24 mouse cellular contexts compared by ENCODE assay signal in genomic region chr17:35537421-35537820, GRCm38 (mm10). TPM values are rescaled to one million over a fixed set of nuclear protein-coding genes. Genes with fewer than 3 reads are reported as not detected.
DNase-seq lines count a peak whose midpoint lies in the region.
"Had no signal": no experiment of that assay in that cellular context is flagged by ENCODE, and none has a peak within 500 bp of the region (broad histone marks: within the 10 kb centered on the region; RNA-seq: fewer than 3 reads in every experiment).

No protein-coding gene starts in this region.

- DNase-seq in frontal cortex, adult 2 months (ENCODE audit: extremely low spot score in 1 of 2, low spot score in 1 of 2): peak; percentile 49 to 61
- DNase-seq in frontal cortex, postnatal 10 days (ENCODE audit: low spot score in 2 of 2): no peak
- peak; percentile 69 for DNase-seq in right cerebral cortex, adult 18-20 months
- no peak for DNase-seq in right cerebral cortex, postnatal 14 days
- DNase-seq in 3T3-L1 (ENCODE audit: low read depth, low spot score): peak; percentile 88
- peak; percentile 55 for DNase-seq in telencephalon, adult 2 months (ENCODE audit: low read depth, low spot score)
- DNase-seq in kidney, adult 18-20 months: no peak
- DNase-seq: adrenal gland, adult 8-10 months; adrenal gland, postnatal 36 days; cerebellum, adult 11 months; cerebellum, adult 8-10 months; cerebellum, postnatal 14 days; embryo, embryonic 11 days; gastrocnemius, adult 2 months; gastrocnemius, postnatal 25 days; heart, postnatal 36 days had no signal

RNA-seq across cellular contexts. Expression of gene Psors1c2, which starts 4.4 kb away (rescaled TPM):
- polyA plus RNA-seq in frontal cortex, adult 2 months (2012; rRNA removed): 0.44 and 0.65 TPM in 2 replicates

RNA-seq across cellular contexts. Expression of gene Cdsn, which starts 14.5 kb away (rescaled TPM):
- polyA plus RNA-seq in frontal cortex, adult 2 months (2012; rRNA removed): 0.70 and 0.99 TPM in 2 replicates
- polyA plus RNA-seq: embryonic facial prominence, embryonic 11.5 days; erythroblast, embryonic 14.5 days; forebrain, embryonic 10.5 days had no signal

RNA-seq across cellular contexts. Expression of gene Cchcr1, which starts 20.5 kb away (rescaled TPM):
- 10.7 and 11.6 TPM in 2 replicates for polyA plus RNA-seq in frontal cortex, adult 2 months (2012; rRNA removed)

RNA-seq across cellular contexts. Expression of gene Tcf19, which starts 20.8 kb away (rescaled TPM):
- 7.2 and 7.7 TPM in 2 replicates for polyA plus RNA-seq in frontal cortex, adult 2 months (2012; rRNA removed)

RNA-seq across cellular contexts. Expression of gene 2300002M23Rik, which starts 29.8 kb away (rescaled TPM):
- not detected in 2 replicates for polyA plus RNA-seq in frontal cortex, adult 2 months (2012; rRNA removed)
- polyA plus RNA-seq: brain, embryonic 14.5 days; embryonic facial prominence, embryonic 11.5 days; erythroblast, embryonic 14.5 days; forebrain, embryonic 10.5 days; forebrain, embryonic 14.5 days; heart, embryonic 12.5 days; hindbrain, embryonic 11.5 days; hindbrain, embryonic 15.5 days had no signal

Comparison
In these comparisons a context has a peak if more than half of its experiments do, and no peak if none do; other contexts are left out.
1. DNase-seq: peak in frontal cortex, adult 2 months (2 of 2), right cerebral cortex, adult 18-20 months (single experiment), 3T3-L1 (single experiment) and telencephalon, adult 2 months (single experiment); none in frontal cortex, postnatal 10 days (0 of 2), right cerebral cortex, postnatal 14 days (single experiment) and kidney, adult 18-20 months (single experiment).